In the genomic region with DNA sequence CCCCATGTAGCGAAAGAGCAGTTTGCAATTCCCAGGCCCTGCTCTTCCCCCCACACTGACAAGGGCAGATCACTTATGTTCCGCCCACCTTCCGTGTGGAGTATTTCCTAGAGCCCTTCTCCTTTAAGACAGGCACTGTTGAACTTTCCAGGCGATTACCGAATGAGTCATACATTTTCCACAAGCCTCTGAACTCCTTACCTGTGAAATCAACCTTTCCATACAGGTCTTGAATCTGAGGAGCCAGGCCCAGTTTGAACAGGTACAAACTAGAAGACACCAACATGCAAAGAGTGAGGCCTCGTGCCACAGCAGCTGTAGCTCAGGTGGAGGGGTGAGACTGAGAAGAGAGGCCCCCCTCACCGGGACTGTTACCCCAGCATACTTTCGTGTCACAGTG, we compare ENCODE assay signal across 12 mouse cellular contexts.
A peak's percentile ranks its signal among the peaks of the same experiment; 100 is the strongest.
DNase-seq lines count a peak whose midpoint lies in the region; ATAC-seq and TF ChIP-seq lines count a peak whose summit lies in the region.
"Had no signal": no experiment of that assay in that cellular context is flagged by ENCODE, and none has a peak within 500 bp of the region (broad histone marks: within the 10 kb centered on the region; RNA-seq: fewer than 3 reads in every experiment).

No protein-coding gene starts in this region.

- WGBS in heart, embryonic 13.5 days = 71% methylated on average over 8 of the region's 8 CpGs
- WGBS in kidney, embryonic 14.5 days = 84% methylated on average over 8 of the region's 8 CpGs
- WGBS in midbrain, embryonic 16.5 days = 86% methylated on average over 8 of the region's 8 CpGs

- H3K4me1 ChIP-seq in heart, embryonic 13.5 days = peaks cover 60% of the 10 kb centered on the region
- H3K4me1 ChIP-seq in ES-E14 (ENCODE audit: control insufficient read depth in 2 of 2, insufficient read depth in 2 of 2, low read length in 2 of 2, poor library complexity in 1 of 2) = 0 out of 4 replicates have a peak, but pooled peaks cover 0 to 3% of the 10 kb centered on the region in 2 experiments
- peaks cover under 1% of the 10 kb centered on the region; the same call in 1 of the 2 replicates for H3K4me1 ChIP-seq in kidney, embryonic 14.5 days (ENCODE audit: control insufficient read depth, insufficient read depth, low read length)
- peaks cover 7% of the 10 kb centered on the region; the same call in 1 of the 2 replicates for H3K4me1 ChIP-seq in midbrain, embryonic 16.5 days (ENCODE audit: control insufficient read depth, insufficient read depth, low read length)

- peaks cover 67% of the 10 kb centered on the region for H3K36me3 ChIP-seq in heart, embryonic 13.5 days
- peaks cover 24% of the 10 kb centered on the region; the same call in 1 of the 2 replicates for H3K36me3 ChIP-seq in ES-E14 (ENCODE audit: control insufficient read depth, insufficient read depth, low read length, poor library complexity, severe bottlenecking)
- peaks cover 61% of the 10 kb centered on the region for H3K36me3 ChIP-seq in kidney, embryonic 14.5 days (ENCODE audit: control insufficient read depth, insufficient read depth, low read length)
- H3K36me3 ChIP-seq in midbrain, embryonic 16.5 days (ENCODE audit: control insufficient read depth, insufficient read depth, low read length) = peaks cover 8% of the 10 kb centered on the region; the same call in 1 of the 2 replicates

- no peak overlapping the region for H3K4me2 ChIP-seq in heart, embryonic 13.5 days
- H3K4me2 ChIP-seq in kidney, embryonic 14.5 days (replicated peaks; ENCODE audit: low read depth, low read length) = no peak overlapping the region
- H3K4me2 ChIP-seq in midbrain, embryonic 16.5 days (ENCODE audit: low read length) = no peak overlapping the region
- H3K4me2 ChIP-seq: hindbrain, embryonic 15.5 days had no signal

- H3K9me3 ChIP-seq in heart, embryonic 13.5 days = no peaks in the 10 kb centered on the region
- H3K9me3 ChIP-seq in ES-E14 (ENCODE audit: control insufficient read depth, insufficient read depth, low read depth, low read length) = no peaks in the 10 kb centered on the region
- H3K9me3 ChIP-seq in kidney, embryonic 14.5 days (ENCODE audit: control insufficient read depth, low read length) = no peaks in the 10 kb centered on the region
- H3K9me3 ChIP-seq in midbrain, embryonic 16.5 days (replicated peaks; ENCODE audit: control insufficient read depth, low read length, poor library complexity, severe bottlenecking) = no peaks in the 10 kb centered on the region
- H3K9me3 ChIP-seq: heart, embryonic 10.5 days; hindbrain, embryonic 15.5 days had no signal

- no peaks in the 10 kb centered on the region for H3K27me3 ChIP-seq in heart, embryonic 13.5 days (replicated peaks)
- H3K27me3 ChIP-seq in kidney, embryonic 14.5 days (ENCODE audit: control insufficient read depth, insufficient read depth, low read length) = no peaks in the 10 kb centered on the region
- no peaks in the 10 kb centered on the region for H3K27me3 ChIP-seq in midbrain, embryonic 16.5 days (ENCODE audit: control insufficient read depth, insufficient read depth, low read depth, low read length)
- H3K27me3 ChIP-seq: hindbrain, embryonic 15.5 days had no signal

- H3K9ac ChIP-seq in heart, embryonic 13.5 days = no peak overlapping the region
- no peak overlapping the region for H3K9ac ChIP-seq in ES-E14 (ENCODE audit: insufficient read depth, low read depth, low read length, poor library complexity, severe bottlenecking)
- no peak overlapping the region for H3K9ac ChIP-seq in kidney, embryonic 14.5 days (ENCODE audit: low read depth, low read length)
- H3K9ac ChIP-seq in midbrain, embryonic 16.5 days (ENCODE audit: low read depth, low read length) = no peak overlapping the region
- H3K9ac ChIP-seq: hindbrain, embryonic 15.5 days had no signal

- in situ Hi-C loops in ES-E14 (cut with MboI; ENCODE audit: low sequenced_read_pairs in 2 of 2, unreplicated experiment in 2 of 2) = no loop called here

- peak overlapping the region; percentile 6; the same call in 1 of the 2 replicates for H3K27ac ChIP-seq in heart, embryonic 13.5 days (replicated peaks)
- no peak overlapping the region for H3K27ac ChIP-seq in ES-E14 (ENCODE audit: insufficient read depth, low read depth, low read length, poor library complexity, severe bottlenecking)
- H3K27ac ChIP-seq in kidney, embryonic 14.5 days (ENCODE audit: low read depth, low read length) = peak overlapping the region; percentile 24; the same call in 1 of the 2 replicates
- no peak overlapping the region for H3K27ac ChIP-seq in midbrain, embryonic 16.5 days (ENCODE audit: low read length)
- H3K27ac ChIP-seq: heart, embryonic 10.5 days had no signal

- no peak overlapping the region for H3K4me3 ChIP-seq in heart, embryonic 13.5 days
- no peak overlapping the region for H3K4me3 ChIP-seq in ES-E14 (ENCODE audit: insufficient read depth in 1 of 2, low read depth in 1 of 2, low read length in 2 of 2, poor library complexity in 1 of 2, severe bottlenecking in 1 of 2)
- no peak overlapping the region for H3K4me3 ChIP-seq in kidney, embryonic 14.5 days (ENCODE audit: low read length)
- H3K4me3 ChIP-seq in midbrain, embryonic 16.5 days (ENCODE audit: low read depth, low read length) = no peak overlapping the region
- H3K4me3 ChIP-seq: heart, embryonic 10.5 days; hindbrain, embryonic 15.5 days had no signal

- ATAC-seq in heart, embryonic 13.5 days (ENCODE audit: extremely low read depth, insufficient number of reproducible peaks, low FRiP score, low TSS enrichment) = no peak
- ATAC-seq in kidney, embryonic 14.5 days (ENCODE audit: low FRiP score, low TSS enrichment) = no peak
- no peak for ATAC-seq in midbrain, embryonic 16.5 days

- DNase-seq in heart, adult 11 months = no peak
- no peak for DNase-seq in ES-E14 (ENCODE audit: low read depth, low spot score)
- DNase-seq in lung, postnatal 36 days = peak; percentile 71
- no peak for DNase-seq in spleen, adult 12 weeks (ENCODE audit: low spot score)
- no peak for DNase-seq in cerebellum, adult 9-11 months
- DNase-seq: adrenal gland, adult 8-10 months; right cerebral cortex, postnatal 4 days had no signal

TF ChIP-seq in ES-E14, 5 proteins besides CTCF, POLR2A, EP300 and RAD21:
- 0 out of 2 replicates have a peak, but pooled peaks have one; percentile 58 for TF ChIP-seq ZNF384 (IDR thresholded peaks at IDR 0.05; ENCODE audit: low read depth, low read length)
- TF ChIP-seq MAFK (IDR thresholded peaks at IDR 0.05; ENCODE audit: insufficient read depth, low read depth, low read length) = no peak
- no peak for TF ChIP-seq CHD2 (IDR thresholded peaks at IDR 0.05; ENCODE audit: low read depth, low read length)
- TF ChIP-seq HCFC1 (IDR thresholded peaks at IDR 0.05; ENCODE audit: borderline replicate concordance, insufficient read depth, low read length) = no peak
- TF ChIP-seq ZC3H11A (IDR thresholded peaks at IDR 0.05; ENCODE audit: borderline replicate concordance, low read depth, low read length) = no peak

Comparison
In these comparisons a context has a peak if more than half of its experiments do, and no peak if none do; other contexts are left out.
1. H3K27ac ChIP-seq: peak in heart, embryonic 13.5 days (single experiment) and kidney, embryonic 14.5 days (single experiment); none in ES-E14 (single experiment) and midbrain, embryonic 16.5 days (single experiment).